Mouse (Mus musculus) embryonic facial prominence, embryonic 15.5 days (tissue): ENCODE data around the gene Spag4. TPM values are rescaled to one million over a fixed set of nuclear protein-coding genes. Genes with fewer than 3 reads are reported as not detected.

ENCODE experiments used
- ATAC-seq: fragments of 200-750 bp; cut with Nextera tagmentation; 2 replicates; pipeline ENCODE4 v1.8.0; 2017; ENCODE audit warnings: low read depth, moderate TSS enrichment; ENCODE audit not compliant: insufficient number of reproducible peaks, low FRiP score, low TSS enrichment
- H3K27ac ChIP-seq: fragments of 300-500 bp; sonication (generic); replicated peaks from 2 replicates; pipeline ENCODE4 v1.5.1; 2015; ENCODE audit warnings: mild to moderate bottlenecking, inconsistent platforms
- H3K27me3 ChIP-seq: fragments of 300-500 bp; sonication (generic); 2 replicates; pipeline ENCODE4 v1.6.1; 2015; ENCODE audit warnings: inconsistent platforms
- H3K36me3 ChIP-seq: fragments of 300-500 bp; sonication (generic); 2 replicates; pipeline ENCODE4 v1.6.1; 2015; ENCODE audit warnings: mild to moderate bottlenecking, inconsistent platforms
- H3K4me1 ChIP-seq: fragments of 300-500 bp; sonication (generic); 2 replicates; pipeline ENCODE4 v1.6.1; 2015; ENCODE audit warnings: inconsistent platforms
- H3K4me2 ChIP-seq: fragments of 300-500 bp; sonication (generic); replicated peaks from 2 replicates; pipeline ENCODE4 v1.6.1; 2015; ENCODE audit warnings: mild to moderate bottlenecking, inconsistent platforms
- H3K4me3 ChIP-seq: fragments of 300-500 bp; sonication (generic); replicated peaks from 2 replicates; pipeline ENCODE4 v1.5.1; 2015; ENCODE audit warnings: mild to moderate bottlenecking, inconsistent platforms
- H3K9ac ChIP-seq: fragments of 300-500 bp; sonication (generic); 2 replicates; pipeline ENCODE4 v1.6.1; 2015; ENCODE audit warnings: inconsistent platforms
- H3K9me3 ChIP-seq: fragments of 300-500 bp; sonication (generic); replicated peaks from 2 replicates; pipeline ENCODE4 v1.6.1; 2016; ENCODE audit warnings: inconsistent platforms
- WGBS: fragments of 180-500 bp; shearing (Covaris S2); methylation state at CpG from one replicate; pipeline ENCODE4 v1.1.7; 2015; 5-methylcytosine and 5-hydroxymethylcytosine counted together
- polyA plus RNA-seq: library from polyadenylated mRNA; unstranded; fragments of >200 nt; fragmentation: Nextera tagmentation; extraction: Ambion mirVana; gene quantifications from 2 replicates; pipeline ENCODE4 v1.2.1, GENCODE M21; 2015

The Spag4 gene
- 2.5 TPM in 2 replicates for polyA plus RNA-seq

DNA sequence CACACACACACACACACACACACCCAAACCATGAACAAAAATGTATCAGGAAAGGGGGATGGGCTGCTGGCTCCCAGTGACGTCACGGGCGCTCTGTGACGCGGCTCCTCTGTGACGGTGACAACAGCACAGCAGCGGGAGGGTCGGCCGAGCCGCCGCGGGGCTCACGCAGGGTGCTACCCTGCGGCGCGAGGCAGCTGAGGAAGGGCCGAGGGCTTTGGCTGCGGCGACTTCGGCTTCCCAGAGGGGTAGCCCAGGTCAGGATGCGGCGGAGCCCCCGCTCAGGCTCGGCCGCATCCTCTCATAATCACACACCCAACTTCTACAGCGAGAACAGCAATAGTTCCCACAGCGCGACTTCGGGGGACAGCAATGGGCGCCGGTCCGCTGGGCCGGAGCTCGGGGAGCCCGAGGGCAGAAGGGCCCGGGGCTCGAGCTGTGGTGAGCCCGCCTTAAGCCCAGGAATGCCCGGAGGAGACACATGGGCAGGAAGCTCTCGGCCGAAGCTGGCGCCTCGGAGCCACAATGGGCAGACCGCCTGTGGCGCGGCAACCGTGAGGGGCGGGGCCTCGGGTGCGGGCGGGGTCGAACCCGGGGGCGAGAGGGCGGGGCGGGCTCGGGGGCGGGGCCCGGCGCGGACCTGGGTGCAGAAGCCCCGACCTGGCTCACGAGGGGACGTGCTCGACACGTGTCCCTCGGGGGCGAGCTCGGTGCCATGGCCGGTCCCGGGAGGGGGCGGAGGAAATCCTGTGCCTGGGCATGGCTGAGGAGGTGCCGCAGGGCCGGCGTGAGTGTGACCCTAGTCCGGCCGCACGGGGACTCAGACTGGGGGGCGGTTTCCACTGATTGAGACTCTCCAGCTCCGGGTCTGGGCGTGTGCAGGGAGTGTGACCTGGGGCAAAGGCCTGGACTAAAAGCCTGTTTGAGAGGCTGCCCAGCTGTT lies at the start of gene Spag4:
Gene Spag4, plus strand, starts transcription at position 77 of the 943 bp plus-strand sequence.
- Histone ChIP-seq H3K9ac (peak within 1 kb of the TSS; percentile 79), H3K9me3 (no peaks in the 10 kb centered on the region), H3K4me3 (peak within 1 kb of the TSS; percentile 75), H3K36me3 (peaks cover 15% of the 10 kb centered on the region), H3K27me3 (no peaks in the 10 kb centered on the region), H3K27ac (peak within 1 kb of the TSS; percentile 84), H3K4me1 (peaks cover 11% of the 10 kb centered on the region), H3K4me2 (peak within 1 kb of the TSS; percentile 94)
- peak; percentile 74 for ATAC-seq
- 2% methylated on average over 80 of the region's 81 CpGs for WGBS

- H3K4me1 ChIP-seq: no peaks in the 10 kb centered on the region
- H3K27me3 ChIP-seq: no peaks in the 10 kb centered on the region
- H3K36me3 ChIP-seq: peaks cover 68% of the 10 kb centered on the region
- no peak overlapping the region for H3K4me3 ChIP-seq
- H3K27ac ChIP-seq: no peak overlapping the region
- H3K9me3 ChIP-seq: no peaks in the 10 kb centered on the region
- ATAC-seq: no peak
- no peak overlapping the region for H3K9ac ChIP-seq
- 94% methylated on average over 3 of the region's 3 CpGs for WGBS
- no peak overlapping the region for H3K4me2 ChIP-seq
Measured at GRCm38 (mm10) chr2:156018106-156018505, 46.9 kb upstream of the Spag4 start.

GRCm38 (mm10) chr2:156021219-156021618 lies 43.8 kb upstream of the Spag4 start:
- Histone ChIP-seq H3K4me1 (no peaks in the 10 kb centered on the region), H3K27me3 (no peaks in the 10 kb centered on the region), H3K9me3 (no peaks in the 10 kb centered on the region), H3K9ac (no peak overlapping the region), H3K4me3 (no peak overlapping the region), H3K36me3 (peaks cover 37% of the 10 kb centered on the region), H3K27ac (no peak overlapping the region), H3K4me2 (no peak overlapping the region)
- 81% methylated on average over 8 of the region's 8 CpGs for WGBS
- ATAC-seq: no peak

DNA sequence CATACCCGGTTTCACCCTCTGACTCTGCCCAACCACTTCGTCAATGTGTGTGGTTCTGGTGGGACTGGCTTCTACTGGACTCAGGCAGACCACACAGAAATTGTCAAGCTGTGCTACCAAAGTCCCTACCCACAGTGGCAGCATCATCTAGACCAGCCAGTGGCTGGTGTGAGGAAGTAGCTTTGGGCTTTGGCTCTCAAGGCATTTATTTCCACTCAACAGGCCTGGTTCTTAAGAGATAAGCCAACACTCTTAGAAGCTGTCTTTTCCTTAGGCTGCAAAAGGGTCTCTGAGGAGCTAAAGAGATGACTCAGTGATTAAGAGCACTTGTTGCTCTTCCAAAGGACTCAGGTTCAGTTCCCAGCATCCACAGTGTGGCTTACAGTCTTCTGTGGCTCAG lies 43.2 kb upstream of the Spag4 start:
- 94% methylated on average over 2 of the region's 2 CpGs for WGBS
- Histone ChIP-seq H3K9me3 (no peaks in the 10 kb centered on the region), H3K27ac (no peak overlapping the region), H3K4me1 (no peaks in the 10 kb centered on the region), H3K4me3 (no peak overlapping the region), H3K27me3 (no peaks in the 10 kb centered on the region), H3K4me2 (no peak overlapping the region), H3K9ac (no peak overlapping the region), H3K36me3 (peaks cover 31% of the 10 kb centered on the region)
- ATAC-seq: no peak

- no peak for ATAC-seq
- Histone ChIP-seq H3K9me3 (no peaks in the 10 kb centered on the region), H3K4me2 (no peak overlapping the region), H3K27ac (no peak overlapping the region), H3K4me3 (no peak overlapping the region), H3K4me1 (no peaks in the 10 kb centered on the region), H3K9ac (no peak overlapping the region), H3K36me3 (no peaks in the 10 kb centered on the region), H3K27me3 (no peaks in the 10 kb centered on the region)
Measured at GRCm38 (mm10) chr2:156025482-156025881, 39.5 kb upstream of the Spag4 start.

DNA sequence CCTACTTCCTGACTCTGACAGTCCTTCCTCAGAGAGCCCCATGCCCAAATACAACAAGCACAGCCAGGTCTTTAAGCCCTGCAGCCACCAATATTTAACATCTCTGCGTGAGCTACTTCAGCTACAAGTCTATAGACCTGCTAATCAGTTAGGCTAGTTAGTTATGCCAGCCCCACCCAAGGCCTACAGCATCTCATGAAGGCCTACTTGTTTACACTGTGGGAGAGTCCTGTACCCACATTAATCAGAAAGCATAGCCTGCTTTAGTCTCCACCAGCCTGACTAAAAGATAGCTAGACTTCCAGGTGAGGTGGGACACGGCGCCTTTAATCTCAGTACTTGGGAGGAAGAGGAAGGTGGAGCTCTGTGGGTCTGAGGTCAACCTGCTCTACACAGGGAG lies 25.6 kb upstream of the Spag4 start:
- no peak overlapping the region for H3K9ac ChIP-seq
- H3K4me3 ChIP-seq: no peak overlapping the region
- H3K4me2 ChIP-seq: no peak overlapping the region
- 79% methylated on average over 3 of the region's 3 CpGs for WGBS
- no peaks in the 10 kb centered on the region for H3K9me3 ChIP-seq
- no peak overlapping the region for H3K27ac ChIP-seq
- H3K27me3 ChIP-seq: no peaks in the 10 kb centered on the region
- H3K4me1 ChIP-seq: no peaks in the 10 kb centered on the region
- no peak for ATAC-seq
- H3K36me3 ChIP-seq: no peaks in the 10 kb centered on the region

DNA sequence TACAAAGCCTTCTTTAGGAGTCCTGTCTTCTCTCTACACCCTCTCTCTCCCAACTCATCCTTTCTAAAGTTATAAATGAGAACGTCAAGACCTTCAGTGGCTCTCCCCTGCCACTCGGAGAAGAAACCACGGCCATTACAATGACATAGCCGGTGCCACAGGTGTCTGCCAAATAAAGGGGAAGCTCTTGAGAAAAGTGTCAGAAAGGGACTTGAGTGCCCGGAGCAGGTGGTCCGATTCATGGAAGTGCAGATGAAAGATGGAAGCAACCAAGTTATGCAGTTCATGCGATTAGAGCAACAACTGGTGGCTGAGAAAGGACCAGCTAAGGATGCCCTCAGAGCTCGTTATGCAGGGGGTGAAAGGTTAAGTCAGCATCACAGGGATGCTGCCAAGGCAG lies 22.1 kb upstream of the Spag4 start:
- 78% methylated on average over 8 of the region's 8 CpGs for WGBS
- H3K9ac ChIP-seq: no peak overlapping the region
- no peaks in the 10 kb centered on the region for H3K9me3 ChIP-seq
- no peak overlapping the region for H3K27ac ChIP-seq
- no peak overlapping the region for H3K4me3 ChIP-seq
- H3K4me2 ChIP-seq: no peak overlapping the region
- H3K27me3 ChIP-seq: 0 out of 2 replicates have a peak, but pooled peaks cover 4% of the 10 kb centered on the region
- ATAC-seq: no peak
- H3K36me3 ChIP-seq: no peaks in the 10 kb centered on the region
- H3K4me1 ChIP-seq: no peaks in the 10 kb centered on the region

GRCm38 (mm10) chr2:156047929-156048328 lies 17.0 kb upstream of the Spag4 start:
- Histone ChIP-seq H3K27ac (no peak overlapping the region), H3K36me3 (no peaks in the 10 kb centered on the region), H3K4me1 (no peaks in the 10 kb centered on the region), H3K27me3 (0 out of 2 replicates have a peak, but pooled peaks cover 4% of the 10 kb centered on the region), H3K9ac (no peak overlapping the region), H3K9me3 (no peaks in the 10 kb centered on the region), H3K4me3 (peak overlapping the region; percentile 16), H3K4me2 (peak overlapping the region; percentile 36)
- WGBS: 8% methylated on average over 19 of the region's 19 CpGs
- no peak for ATAC-seq

DNA sequence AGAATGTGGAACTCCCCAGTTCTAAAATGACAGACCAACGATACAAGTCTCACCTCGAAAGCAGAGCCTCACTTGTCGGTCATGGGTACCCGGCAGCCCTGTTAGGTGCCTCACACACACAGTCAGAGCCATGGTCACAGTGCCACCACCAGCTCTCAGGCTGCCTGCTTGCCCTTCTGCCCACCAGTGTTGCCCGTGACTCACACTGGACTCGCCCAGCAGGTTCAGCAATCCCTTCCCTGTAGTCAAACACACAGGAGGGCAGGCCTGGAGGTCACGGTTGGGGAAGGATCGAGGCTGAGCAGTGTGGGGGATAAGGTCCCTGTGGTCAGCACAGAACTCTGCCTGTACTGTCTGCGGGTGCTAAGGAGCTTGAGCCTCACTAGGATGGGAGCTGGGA lies 12.2 kb upstream of the Spag4 start, which contains the start of gene Fer1l4:
Gene Fer1l4, minus strand, starts transcription at position 132 of the 400 bp plus-strand sequence.
- H3K27me3 ChIP-seq: no peaks in the 10 kb centered on the region
- no peaks in the 10 kb centered on the region for H3K9me3 ChIP-seq
- no peak within 1 kb of the TSS for H3K4me3 ChIP-seq
- H3K9ac ChIP-seq: no peak within 1 kb of the TSS
- ATAC-seq: no peak
- no peak within 1 kb of the TSS for H3K4me2 ChIP-seq
- no peak within 1 kb of the TSS for H3K27ac ChIP-seq
- H3K4me1 ChIP-seq: no peaks in the 10 kb centered on the region
- WGBS: 80% methylated on average over 9 of the region's 9 CpGs
- no peaks in the 10 kb centered on the region for H3K36me3 ChIP-seq

DNA sequence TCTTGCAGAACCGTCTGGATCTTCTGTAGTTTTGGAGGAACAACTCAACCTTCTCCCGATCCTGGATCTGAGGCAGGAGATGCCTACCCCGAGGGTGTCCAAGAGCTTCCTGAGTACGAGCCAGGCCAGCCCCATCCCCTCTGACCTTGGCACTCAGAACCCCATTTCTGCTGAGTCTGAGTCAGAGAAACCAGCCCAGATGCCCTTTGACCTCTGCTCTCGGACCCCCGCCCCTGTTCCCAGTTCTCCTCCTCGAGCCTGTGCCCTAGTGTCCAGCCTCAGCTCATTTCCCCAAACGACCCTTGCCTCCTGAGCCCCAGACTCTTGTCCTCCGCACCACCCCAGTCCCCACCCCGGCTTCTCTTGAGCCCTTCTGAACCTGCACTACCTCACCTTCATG lies 1.2 kb downstream of the Spag4 start:
- peak overlapping the region; percentile 75 for H3K4me3 ChIP-seq
- peaks cover 22% of the 10 kb centered on the region for H3K36me3 ChIP-seq
- H3K4me1 ChIP-seq: peaks cover 11% of the 10 kb centered on the region
- H3K9ac ChIP-seq: peak overlapping the region; percentile 79; the same call in 1 of the 2 replicates
- no peaks in the 10 kb centered on the region for H3K27me3 ChIP-seq
- H3K4me2 ChIP-seq: peak overlapping the region; percentile 94
- H3K27ac ChIP-seq: no peak overlapping the region
- no peaks in the 10 kb centered on the region for H3K9me3 ChIP-seq
- no peak for ATAC-seq
- WGBS: 22% methylated on average over 10 of the region's 10 CpGs

DNA sequence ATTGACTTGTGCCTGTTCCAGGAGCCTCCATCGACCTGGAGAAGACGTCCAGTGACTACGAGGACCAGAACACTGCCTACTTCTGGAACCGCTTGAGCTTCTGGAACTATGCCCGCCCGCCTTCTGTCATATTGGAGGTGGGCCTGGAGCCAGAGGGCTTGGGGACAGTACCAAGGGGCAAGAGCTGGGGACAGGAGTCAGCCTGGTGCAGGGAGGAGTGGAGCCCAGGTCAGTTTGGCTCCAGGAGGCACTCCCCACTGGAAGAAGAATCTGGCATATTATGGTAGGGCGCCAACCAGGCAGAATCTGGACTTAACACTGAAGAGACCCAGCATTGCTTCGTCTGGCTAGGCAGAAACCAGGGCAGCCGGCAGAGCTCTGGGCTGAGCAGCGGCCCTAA lies 2.9 kb downstream of the Spag4 start:
- peaks cover 11% of the 10 kb centered on the region for H3K4me1 ChIP-seq
- no peak overlapping the region for H3K27ac ChIP-seq
- peaks cover 38% of the 10 kb centered on the region for H3K36me3 ChIP-seq
- 90% methylated on average over 10 of the region's 10 CpGs for WGBS
- no peaks in the 10 kb centered on the region for H3K27me3 ChIP-seq
- ATAC-seq: no peak
- no peak overlapping the region for H3K9ac ChIP-seq
- no peaks in the 10 kb centered on the region for H3K9me3 ChIP-seq
- no peak overlapping the region for H3K4me2 ChIP-seq
- H3K4me3 ChIP-seq: no peak overlapping the region
